Mouse (Mus musculus) G1E (cell line): ENCODE measurements around the gene Rin3. TPM values are rescaled to one million over a fixed set of nuclear protein-coding genes. Genes with fewer than 3 reads are reported as not detected.

Experiments used
- ATAC-seq: 2 replicates; pipeline ENCODE4 v1.8.0; 2016; ENCODE audit warnings: mild to moderate bottlenecking; ENCODE audit not compliant: insufficient number of reproducible peaks, poor library complexity, low FRiP score, severe bottlenecking; ENCODE audit errors: extremely low read depth
- DNase-seq: peaks from one replicate; pipeline ENCODE4 v3.0.0; 2012; ENCODE audit warnings: low spot score
- H3K27me3 ChIP-seq: 2 replicates; pipeline ENCODE4 v1.6.1; 2012; ENCODE audit warnings: mild to moderate bottlenecking, low read length, inconsistent platforms; ENCODE audit not compliant: insufficient read depth
- H3K36me3 ChIP-seq: replicated peaks from 2 replicates; pipeline ENCODE3; 2012; ENCODE audit warnings: mild to moderate bottlenecking, inconsistent platforms
- H3K4me1 ChIP-seq: 2 replicates; pipeline ENCODE4 v1.6.1; 2012; ENCODE audit warnings: low read depth, low read length, inconsistent platforms, mixed read lengths; ENCODE audit not compliant: insufficient read depth
- H3K4me3 ChIP-seq: 2 replicates; pipeline ENCODE4 v1.5.1; 2012; ENCODE audit warnings: low read depth, mild to moderate bottlenecking, inconsistent platforms, low read length, moderate library complexity, mixed read lengths
- H3K9me3 ChIP-seq: replicated peaks from 2 replicates; pipeline ENCODE4 v1.6.1; 2012; ENCODE audit warnings: inconsistent platforms
- CTCF ChIP-seq: IDR thresholded peaks from 2 replicates; pipeline ENCODE4 v1.5.1; 2012; ENCODE audit warnings: low read depth, low read length, inconsistent platforms, mixed read lengths
- GATA1 ChIP-seq: IDR thresholded peaks from 2 replicates; pipeline ENCODE4 v1.6.1; 2012; ENCODE audit warnings: borderline replicate concordance, low read length, inconsistent platforms, mixed read lengths
- GATA2 ChIP-seq: IDR thresholded peaks from 2 replicates; pipeline ENCODE4 v1.6.1; 2012; ENCODE audit warnings: low read depth, low read length, inconsistent platforms, borderline replicate concordance
- POLR2AphosphoS5 ChIP-seq: IDR thresholded peaks from 2 replicates; pipeline ENCODE4 v1.6.1; 2012; ENCODE audit warnings: low read depth, low read length, inconsistent platforms; ENCODE audit not compliant: insufficient replicate concordance
- TAL1 ChIP-seq: conservative IDR thresholded peaks from 2 replicates; pipeline ENCODE4 v1.6.1; 2012; ENCODE audit warnings: low read depth, low read length, inconsistent platforms, mixed read lengths
- polyA plus RNA-seq: library from polyadenylated mRNA; stranded (reverse); fragments of >175 nt; gene quantifications from 2 replicates; pipeline ENCODE4 v1.2.3, GENCODE M21; 2012
- total RNA-seq, 2 experiments: library from RNA; stranded (forward) in 1 of 2; stranded (reverse) in 1 of 2; fragments of 200-1000 nt in 1 of 2; fragments of >200 nt in 1 of 2; fragmentation: Nextera tagmentation in 1 of 2; gene quantifications; 2 replicates each; pipeline ENCODE4 v1.2.3; 2014 to 2017

Rin3 gene
- total and polyA plus RNA-seq, 3 experiments, result 3.4 to 5.2 (median 4.2) TPM

DNA sequence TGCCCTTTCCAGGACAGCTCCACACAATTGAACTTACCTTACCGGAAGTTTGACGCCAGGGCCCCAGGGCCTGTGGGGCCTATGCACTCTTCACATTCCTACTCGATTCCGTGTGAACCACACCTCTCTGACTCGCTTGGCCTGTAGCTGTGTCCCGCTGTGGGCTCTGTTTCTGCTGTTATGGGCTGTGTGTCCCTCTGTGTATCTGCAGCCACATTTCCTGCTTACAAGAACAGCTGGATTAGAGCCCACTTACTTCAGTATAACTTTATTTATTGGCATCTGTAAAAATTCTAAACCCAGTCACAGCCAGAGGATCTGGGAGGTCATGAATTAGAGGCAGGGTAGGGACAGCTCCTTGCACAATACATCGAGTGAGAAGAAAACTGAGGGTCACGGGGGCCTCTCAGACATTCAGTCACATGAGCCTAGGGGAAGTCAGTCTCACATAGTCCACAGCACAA, 20.9 kb upstream of the Rin3 start:
- TF ChIP-seq CTCF (no peak), GATA2 (no peak), GATA1 (no peak), TAL1 (no peak)
- H3K4me1 ChIP-seq, result no peaks in the 10 kb centered on the region
- no peaks in the 10 kb centered on the region for H3K36me3 ChIP-seq
- H3K27me3 ChIP-seq, result 0 out of 2 replicates have a peak, but pooled peaks cover 2% of the 10 kb centered on the region
- ATAC-seq (no peak), DNase-seq (no peak)
- H3K9me3 ChIP-seq, result no peaks in the 10 kb centered on the region
- no peak overlapping the region for H3K4me3 ChIP-seq

DNA sequence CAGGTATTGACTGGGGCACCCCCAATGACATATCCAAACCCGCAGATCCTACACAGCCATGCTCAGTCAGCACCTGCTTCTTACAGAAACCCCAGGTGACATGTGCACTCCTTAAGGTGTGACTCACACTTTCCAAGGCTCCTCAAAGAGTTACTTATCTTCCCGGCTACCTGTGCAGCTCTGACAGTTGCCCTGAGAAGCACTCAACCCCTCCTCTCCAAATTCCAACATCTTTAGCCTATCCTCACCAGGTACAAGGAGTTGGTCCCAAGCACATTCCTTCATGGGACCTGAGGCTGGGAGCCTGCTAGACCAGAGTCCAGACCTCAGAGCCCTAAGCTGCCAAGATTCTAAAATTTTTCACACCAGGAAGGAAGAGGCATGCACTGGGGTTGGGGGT, 20.0 kb upstream of the Rin3 start:
- no peak overlapping the region for H3K4me3 ChIP-seq
- H3K9me3 ChIP-seq, result no peaks in the 10 kb centered on the region
- no peak for DNase-seq
- no peaks in the 10 kb centered on the region for H3K27me3 ChIP-seq
- TF ChIP-seq GATA2 (no peak), POLR2AphosphoS5 (no peak), TAL1 (no peak), CTCF (no peak), GATA1 (no peak)
- H3K36me3 ChIP-seq, result no peaks in the 10 kb centered on the region
- no peaks in the 10 kb centered on the region for H3K4me1 ChIP-seq
- no peak for ATAC-seq

DNA sequence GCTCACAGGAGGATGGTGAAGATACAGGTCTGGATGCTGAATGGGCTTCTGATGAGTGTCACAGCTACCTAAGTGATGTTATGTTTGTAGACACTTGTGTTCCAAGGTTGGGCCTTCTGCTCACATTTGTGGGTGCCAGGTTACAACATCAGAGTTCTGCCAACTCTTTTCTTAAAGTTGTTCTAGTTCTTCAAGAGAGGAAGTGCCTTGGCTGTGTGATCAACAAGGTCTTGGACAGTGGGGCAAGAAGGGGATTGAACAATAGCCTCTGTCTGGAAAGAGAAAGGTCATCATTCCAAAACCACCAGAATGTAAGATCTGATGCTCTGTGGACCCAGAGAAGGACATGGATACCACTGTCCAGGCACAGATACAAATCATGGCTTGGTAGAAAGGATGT, 19.6 kb upstream of the Rin3 start:
- TF ChIP-seq GATA2 (no peak), POLR2AphosphoS5 (no peak), GATA1 (no peak), CTCF (no peak), TAL1 (no peak)

GRCm38 (mm10) chr12:102266433-102266832, 16.4 kb upstream of the Rin3 start:
- ATAC-seq (no peak), DNase-seq (no peak)
- no peaks in the 10 kb centered on the region for H3K9me3 ChIP-seq
- TF ChIP-seq TAL1 (no peak), GATA2 (no peak), POLR2AphosphoS5 (no peak), CTCF (no peak), GATA1 (no peak)
- no peak overlapping the region for H3K4me3 ChIP-seq
- H3K27me3 ChIP-seq, result peaks cover 2% of the 10 kb centered on the region; the same call in 1 of the 2 replicates
- no peaks in the 10 kb centered on the region for H3K36me3 ChIP-seq
- no peaks in the 10 kb centered on the region for H3K4me1 ChIP-seq

More for the DNA sequence above, 19.6 kb upstream of the Rin3 start:
- no peak for ATAC-seq
- no peaks in the 10 kb centered on the region for H3K4me1 ChIP-seq
- H3K27me3 ChIP-seq, result no peaks in the 10 kb centered on the region
- no peaks in the 10 kb centered on the region for H3K9me3 ChIP-seq
- no peaks in the 10 kb centered on the region for H3K36me3 ChIP-seq
- no peak overlapping the region for H3K4me3 ChIP-seq
- no peak for DNase-seq

DNA sequence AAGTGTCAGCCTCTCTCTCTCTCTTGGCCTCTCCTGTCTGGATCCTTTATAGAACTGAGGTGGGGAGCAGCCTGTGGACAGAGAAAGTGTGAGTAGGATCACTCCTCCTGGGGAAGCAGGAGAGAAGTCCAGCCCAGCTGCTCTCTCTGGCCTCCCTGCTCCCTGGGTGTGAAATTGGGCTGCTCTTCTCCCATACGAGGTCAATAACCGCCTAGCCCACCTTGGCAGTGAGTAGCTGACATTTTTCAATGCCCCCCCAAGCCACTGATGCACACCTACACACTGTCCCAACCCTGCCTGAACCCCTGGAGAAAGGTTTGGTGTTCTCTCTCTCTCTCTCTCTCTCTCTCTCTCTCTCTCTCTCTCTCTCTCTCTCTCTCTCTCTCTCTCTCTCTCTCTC, 13.7 kb upstream of the Rin3 start:
- peaks cover 2% of the 10 kb centered on the region; the same call in 1 of the 2 replicates for H3K27me3 ChIP-seq
- H3K4me3 ChIP-seq, result no peak overlapping the region
- no peaks in the 10 kb centered on the region for H3K9me3 ChIP-seq
- ATAC-seq (no peak), DNase-seq (no peak)
- TF ChIP-seq GATA1 (no peak), GATA2 (no peak), TAL1 (no peak), POLR2AphosphoS5 (no peak), CTCF (no peak)
- H3K4me1 ChIP-seq, result no peaks in the 10 kb centered on the region
- no peaks in the 10 kb centered on the region for H3K36me3 ChIP-seq

DNA sequence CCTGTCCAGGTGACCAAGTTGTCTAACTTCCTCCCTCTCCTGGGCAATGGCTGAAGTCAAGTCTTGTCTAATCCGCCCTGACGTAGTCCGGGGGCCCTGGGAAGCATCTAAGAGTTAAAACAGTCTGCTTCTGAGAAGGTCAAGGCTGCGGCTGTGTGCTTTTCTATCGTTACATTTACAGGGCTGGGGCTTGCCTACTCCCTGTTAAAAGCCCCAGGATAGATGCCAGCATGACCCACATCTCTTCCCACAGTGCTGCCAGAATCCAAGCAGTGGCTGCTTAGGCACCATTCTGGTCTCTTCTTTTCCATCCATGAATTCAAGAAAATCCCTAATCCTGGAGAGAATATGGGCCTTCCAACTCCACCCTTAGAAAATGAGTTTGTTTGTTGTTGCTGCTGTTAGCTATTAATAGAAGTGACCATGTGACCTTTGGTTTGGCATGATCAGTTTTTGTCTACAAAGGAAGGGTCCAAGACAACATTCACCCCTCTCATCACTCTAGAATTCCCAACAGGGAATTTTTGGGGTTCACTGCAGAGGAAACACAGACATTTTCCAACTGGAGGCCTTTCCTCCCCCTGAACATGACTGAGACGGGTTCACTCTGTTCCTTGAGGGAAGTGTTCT, 12.0 kb upstream of the Rin3 start:
- Histone ChIP-seq H3K36me3 (no peaks in the 10 kb centered on the region), H3K4me3 (no peak overlapping the region), H3K27me3 (peaks cover 2% of the 10 kb centered on the region; the same call in 1 of the 2 replicates), H3K4me1 (no peaks in the 10 kb centered on the region), H3K9me3 (no peaks in the 10 kb centered on the region)
- TF ChIP-seq CTCF (no peak), GATA1 (no peak), POLR2AphosphoS5 (no peak), TAL1 (no peak), GATA2 (no peak)
- DNase-seq, result no peak
- ATAC-seq, result no peak

- TF ChIP-seq GATA2, result no peak
- no peak for TF ChIP-seq POLR2AphosphoS5
- TF ChIP-seq GATA1, result no peak
- TF ChIP-seq TAL1, result no peak
- no peak for TF ChIP-seq CTCF
- ATAC-seq (no peak), DNase-seq (no peak)
- Histone ChIP-seq H3K36me3 (no peaks in the 10 kb centered on the region), H3K9me3 (no peaks in the 10 kb centered on the region), H3K27me3 (peaks cover 2% of the 10 kb centered on the region; the same call in 1 of the 2 replicates), H3K4me3 (no peak overlapping the region), H3K4me1 (no peaks in the 10 kb centered on the region)
These were observed 11.4 kb upstream of the Rin3 start for GRCm38 (mm10) chr12:102271447-102271846.
